Mouse (Mus musculus) liver, embryonic 15.5 days (tissue): ENCODE data around the gene Arpc3. TPM values are rescaled to one million over a fixed set of nuclear protein-coding genes. Genes with fewer than 3 reads are reported as not detected.
"Not testable (repeated sequence)": the region's sequence is repeated elsewhere in the genome, so short reads cannot be mapped to it uniquely, and the experiment has no call there.

Experiments used
- ATAC-seq: fragments of 200-750 bp; cut with Nextera tagmentation; 2 replicates; pipeline ENCODE4 v1.8.0; 2017; ENCODE audit warnings: moderate number of reproducible peaks, mild to moderate bottlenecking, moderate library complexity; ENCODE audit not compliant: insufficient read depth
- H3K27ac ChIP-seq: fragments of 300-500 bp; sonication (generic); replicated peaks from 2 replicates; pipeline ENCODE4 v1.5.1; 2015; ENCODE audit warnings: mild to moderate bottlenecking, inconsistent platforms
- H3K27me3 ChIP-seq: fragments of 300-500 bp; sonication (generic); 2 replicates; pipeline ENCODE4 v1.6.1; 2015; ENCODE audit warnings: mild to moderate bottlenecking, inconsistent platforms
- H3K36me3 ChIP-seq: fragments of 300-500 bp; sonication (generic); replicated peaks from 2 replicates; pipeline ENCODE4 v1.6.1; 2015; ENCODE audit warnings: moderate library complexity, mild to moderate bottlenecking, inconsistent platforms
- H3K4me1 ChIP-seq: fragments of 300-500 bp; sonication (generic); replicated peaks from 2 replicates; pipeline ENCODE4 v1.6.1; 2015; ENCODE audit warnings: inconsistent platforms
- H3K4me2 ChIP-seq: fragments of 300-500 bp; sonication (generic); 2 replicates; pipeline ENCODE4 v1.6.1; 2015; ENCODE audit warnings: moderate library complexity, mild to moderate bottlenecking, inconsistent platforms
- H3K4me3 ChIP-seq: fragments of 300-500 bp; sonication (generic); replicated peaks from 2 replicates; pipeline ENCODE4 v1.5.1; 2015; ENCODE audit warnings: mild to moderate bottlenecking, inconsistent platforms
- H3K9ac ChIP-seq: fragments of 300-500 bp; sonication (generic); 2 replicates; pipeline ENCODE4 v1.6.1; 2015; ENCODE audit warnings: moderate library complexity, mild to moderate bottlenecking, inconsistent platforms
- H3K9me3 ChIP-seq: fragments of 300-500 bp; sonication (generic); replicated peaks from 2 replicates; pipeline ENCODE4 v1.6.1; 2016; ENCODE audit warnings: inconsistent platforms
- WGBS: fragments of 180-500 bp; shearing (Covaris S2); methylation state at CpG from one replicate; pipeline ENCODE4 v1.1.7; 2015; ENCODE audit warnings: mixed read lengths; ENCODE audit not compliant: insufficient replicate concordance; 5-methylcytosine and 5-hydroxymethylcytosine counted together
- polyA plus RNA-seq: library from polyadenylated mRNA; unstranded; fragments of >200 nt; fragmentation: Nextera tagmentation; extraction: Ambion mirVana; gene quantifications from 2 replicates; pipeline ENCODE4 v1.2.1, GENCODE M21; 2015

Gene Arpc3
- polyA plus RNA-seq, 1 experiment from 2014 or later, result 105 TPM

DNA sequence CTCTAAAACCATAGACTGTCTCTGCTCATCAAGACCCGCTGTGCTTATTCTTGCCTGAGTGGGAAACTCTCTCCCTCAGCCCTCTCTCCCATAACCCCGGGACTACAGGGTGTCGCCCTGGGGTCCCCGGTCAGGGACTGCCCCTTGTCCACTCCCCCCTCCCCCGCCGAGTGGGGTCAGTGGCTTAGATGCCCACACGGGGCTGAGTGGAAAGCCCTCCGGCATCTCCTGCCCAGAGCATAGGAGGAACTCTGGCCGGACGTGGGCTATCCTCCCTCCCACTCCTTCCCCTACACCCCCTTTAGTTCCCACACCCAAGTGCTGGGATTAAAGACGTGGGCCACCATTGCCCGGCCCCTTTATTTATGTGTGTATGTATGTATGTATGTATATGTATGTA is 23.8 kb downstream of the Arpc3 start:
- 74% methylated on average over 12 of the region's 12 CpGs for WGBS
- Histone ChIP-seq H3K27me3 (no peaks in the 10 kb centered on the region), H3K4me1 (no peaks in the 10 kb centered on the region), H3K36me3 (no peaks in the 10 kb centered on the region), H3K9me3 (no peaks in the 10 kb centered on the region), H3K4me3 (no peak overlapping the region), H3K9ac (no peak overlapping the region), H3K27ac (no peak overlapping the region), H3K4me2 (no peak overlapping the region)
- ATAC-seq, result no peak

DNA sequence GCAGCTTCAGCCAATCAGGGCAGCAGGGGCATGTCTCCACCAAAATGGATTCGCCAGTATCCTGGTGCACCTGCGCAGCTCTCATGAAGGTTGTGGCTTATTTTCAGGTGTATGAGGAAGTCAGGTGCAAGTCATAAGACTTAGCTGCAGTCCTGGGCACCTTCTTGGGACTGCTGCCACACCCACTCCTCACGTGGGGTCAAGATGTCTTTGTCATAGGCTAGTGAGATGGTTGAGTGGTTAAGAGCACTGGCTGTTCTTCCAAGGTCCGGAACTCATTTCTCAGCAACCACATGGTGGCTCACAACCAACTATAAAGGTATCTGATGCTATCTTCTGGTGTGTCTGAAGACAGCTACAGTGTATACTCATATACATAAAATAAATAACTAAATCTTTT is 29.0 kb downstream of the Arpc3 start:
- not testable (repeated sequence) for H3K27me3 ChIP-seq, H3K9ac ChIP-seq, H3K4me3 ChIP-seq, H3K36me3 ChIP-seq, H3K9me3 ChIP-seq, ATAC-seq, H3K27ac ChIP-seq
- WGBS, result 43% methylated on average over 4 of the region's 4 CpGs
- Histone ChIP-seq H3K4me1 (peaks cover 28% of the 10 kb centered on the region), H3K4me2 (peak overlapping the region; percentile 94; the same call in 1 of the 2 replicates)

DNA sequence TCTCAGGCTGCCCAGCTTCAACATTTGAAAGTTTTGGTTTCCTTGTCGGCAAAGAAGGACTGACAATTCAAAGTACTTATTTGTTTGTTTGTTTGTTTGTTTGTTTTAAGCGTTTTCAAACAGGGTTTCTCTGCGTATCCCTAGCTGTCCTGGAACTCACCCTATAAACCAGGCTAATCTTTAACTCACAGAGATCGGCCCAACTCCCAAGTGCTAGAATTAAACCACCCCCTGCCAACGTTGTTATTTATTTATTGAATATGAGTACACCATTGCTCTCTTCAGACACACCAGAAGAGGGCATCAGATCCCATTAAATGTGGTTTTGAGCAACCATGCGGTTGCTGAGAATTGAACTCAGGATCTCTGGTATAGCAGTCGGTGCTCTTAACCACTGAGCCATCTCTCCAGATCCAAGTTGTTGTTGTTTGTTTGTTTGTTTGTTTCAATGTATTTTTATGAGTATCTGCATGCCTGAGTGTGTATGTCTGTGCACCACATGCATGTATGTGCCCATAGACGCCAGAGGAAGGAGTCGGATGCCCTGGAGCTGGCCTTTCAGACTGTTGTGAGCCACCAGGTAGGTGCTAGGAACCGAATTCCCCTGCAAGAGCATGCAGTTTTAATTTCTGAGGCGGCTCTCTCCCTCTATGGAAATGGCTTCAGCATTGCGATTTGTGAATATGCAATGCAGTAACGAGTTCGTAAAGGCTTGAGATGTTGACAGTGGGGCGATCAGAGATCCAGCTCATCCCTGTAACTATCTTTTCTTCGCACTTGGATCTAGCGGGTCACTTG is 29.8 kb downstream of the Arpc3 start, which contains the start of gene Anapc7:
Anapc7 (plus strand) TSS at position 423 of the 798 bp plus-strand sequence.
- peak within 1 kb of the TSS; percentile 94 for H3K4me3 ChIP-seq
- peaks cover 28% of the 10 kb centered on the region for H3K4me1 ChIP-seq
- peaks cover 11% of the 10 kb centered on the region; the same call in 1 of the 2 replicates for H3K36me3 ChIP-seq
- WGBS, result 14% methylated on average over 17 of the region's 17 CpGs
- H3K9ac ChIP-seq, result peak within 1 kb of the TSS; percentile 91
- H3K27me3 ChIP-seq, result no peaks in the 10 kb centered on the region
- H3K27ac ChIP-seq, result peak within 1 kb of the TSS; percentile 78
- H3K4me2 ChIP-seq, result peak within 1 kb of the TSS; percentile 94
- ATAC-seq, result 0 out of 2 replicates have a peak, but pooled peaks have one; percentile 10
- no peaks in the 10 kb centered on the region for H3K9me3 ChIP-seq

DNA sequence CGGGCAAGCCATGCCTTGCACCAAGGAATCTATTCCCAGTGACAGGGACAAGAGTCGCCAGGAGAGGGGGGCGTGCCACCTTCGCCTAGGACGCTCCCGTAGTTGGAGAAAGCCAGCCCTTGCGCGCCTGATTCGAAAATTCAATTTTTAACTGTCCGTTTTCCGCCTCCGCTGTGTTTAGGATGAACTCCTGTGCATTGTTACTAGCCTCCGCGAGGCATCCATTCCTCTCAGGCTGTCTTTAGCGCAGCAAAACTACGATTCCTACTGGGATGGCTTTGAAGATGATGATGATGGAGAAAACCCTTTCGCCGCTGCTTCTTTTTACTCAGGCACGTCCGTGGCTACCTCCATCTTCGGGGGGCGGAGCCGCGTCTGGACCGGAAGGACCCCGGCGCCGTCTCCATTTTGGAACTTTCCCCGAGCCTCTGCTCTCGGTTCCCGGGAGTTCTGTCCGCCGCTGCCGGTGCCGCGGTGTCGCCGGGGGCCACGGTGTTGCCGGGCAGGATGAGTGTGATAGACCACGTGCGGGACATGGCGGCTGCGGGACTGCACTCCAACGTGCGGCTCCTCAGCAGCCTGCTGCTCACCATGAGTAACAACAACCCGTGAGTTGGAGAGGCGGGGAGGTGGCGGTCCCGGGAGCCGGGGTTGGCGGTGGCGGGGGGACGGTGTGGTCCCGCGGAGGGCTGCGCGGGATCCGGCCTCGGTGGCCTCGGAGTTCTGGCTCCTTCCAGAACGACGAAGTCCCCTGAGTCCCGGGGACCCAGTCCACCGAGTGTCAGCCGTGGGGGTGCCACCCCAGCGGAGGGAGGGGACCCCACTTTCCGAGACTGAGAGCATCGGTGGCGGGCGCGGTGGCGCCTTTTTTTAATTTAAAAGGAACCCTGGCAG is 30.6 kb downstream of the Arpc3 start:
- Histone ChIP-seq H3K27ac (peak overlapping the region; percentile 78), H3K27me3 (no peaks in the 10 kb centered on the region), H3K4me2 (peak overlapping the region; percentile 94), H3K36me3 (peaks cover 18% of the 10 kb centered on the region; the same call in 1 of the 2 replicates), H3K9ac (peak overlapping the region; percentile 91), H3K9me3 (no peaks in the 10 kb centered on the region), H3K4me1 (peaks cover 28% of the 10 kb centered on the region), H3K4me3 (peak overlapping the region; percentile 94)
- WGBS, result under 1% methylated on average over 73 of the region's 73 CpGs
- ATAC-seq, result peak; percentile 83

DNA sequence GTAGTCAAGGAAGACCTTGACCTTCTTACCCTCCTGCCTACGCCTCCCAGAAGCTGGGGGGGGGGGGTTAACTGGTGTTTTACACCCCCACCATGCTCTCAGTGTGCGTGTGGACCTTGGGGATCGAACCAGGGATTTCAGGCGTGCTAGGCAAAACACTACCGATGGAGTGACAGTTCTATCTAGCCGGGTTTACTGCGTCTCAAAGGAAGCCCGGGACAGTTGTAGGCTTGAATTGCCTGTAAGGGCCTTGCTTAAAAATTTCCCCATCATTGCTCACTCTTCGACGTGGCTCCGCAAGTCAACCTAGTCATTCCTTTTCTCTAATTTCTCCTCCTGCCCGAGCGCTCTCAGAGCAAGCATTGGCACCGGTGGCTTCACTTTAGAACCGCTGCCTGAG is 31.4 kb downstream of the Arpc3 start:
- Histone ChIP-seq H3K9me3 (no peaks in the 10 kb centered on the region), H3K27ac (peak overlapping the region; percentile 78), H3K4me2 (peak overlapping the region; percentile 94), H3K27me3 (no peaks in the 10 kb centered on the region), H3K9ac (peak overlapping the region; percentile 91), H3K4me1 (peaks cover 28% of the 10 kb centered on the region), H3K4me3 (peak overlapping the region; percentile 94), H3K36me3 (peaks cover 22% of the 10 kb centered on the region)
- WGBS, result 17% methylated on average over 15 of the region's 15 CpGs
- no peak for ATAC-seq

DNA sequence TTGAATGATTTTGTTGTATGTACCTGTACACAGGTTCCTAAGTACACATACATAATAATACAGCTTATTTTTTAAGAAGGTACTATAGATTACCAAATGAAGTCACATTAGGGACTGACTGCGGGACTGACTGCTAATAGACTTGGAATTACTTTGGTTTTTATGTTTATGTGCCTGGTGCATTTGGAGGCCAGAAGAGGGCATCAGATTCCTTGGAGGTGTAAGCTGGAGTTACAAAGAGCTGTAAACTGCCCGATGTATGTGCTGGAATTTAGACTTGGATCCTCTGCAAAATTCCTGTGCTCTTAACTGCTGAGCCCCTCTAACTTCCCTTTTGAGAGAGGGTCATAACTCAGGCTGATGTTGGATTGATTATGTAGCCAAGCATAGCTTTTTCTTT is 33.9 kb downstream of the Arpc3 start:
- no peak for ATAC-seq
- peaks cover 28% of the 10 kb centered on the region for H3K4me1 ChIP-seq
- no peaks in the 10 kb centered on the region for H3K9me3 ChIP-seq
- no peak overlapping the region for H3K9ac ChIP-seq
- H3K27me3 ChIP-seq, result no peaks in the 10 kb centered on the region
- no peak overlapping the region for H3K4me2 ChIP-seq
- H3K4me3 ChIP-seq, result no peak overlapping the region
- 87% methylated on average over 2 of the region's 2 CpGs for WGBS
- H3K27ac ChIP-seq, result no peak overlapping the region
- peaks cover 47% of the 10 kb centered on the region for H3K36me3 ChIP-seq

DNA sequence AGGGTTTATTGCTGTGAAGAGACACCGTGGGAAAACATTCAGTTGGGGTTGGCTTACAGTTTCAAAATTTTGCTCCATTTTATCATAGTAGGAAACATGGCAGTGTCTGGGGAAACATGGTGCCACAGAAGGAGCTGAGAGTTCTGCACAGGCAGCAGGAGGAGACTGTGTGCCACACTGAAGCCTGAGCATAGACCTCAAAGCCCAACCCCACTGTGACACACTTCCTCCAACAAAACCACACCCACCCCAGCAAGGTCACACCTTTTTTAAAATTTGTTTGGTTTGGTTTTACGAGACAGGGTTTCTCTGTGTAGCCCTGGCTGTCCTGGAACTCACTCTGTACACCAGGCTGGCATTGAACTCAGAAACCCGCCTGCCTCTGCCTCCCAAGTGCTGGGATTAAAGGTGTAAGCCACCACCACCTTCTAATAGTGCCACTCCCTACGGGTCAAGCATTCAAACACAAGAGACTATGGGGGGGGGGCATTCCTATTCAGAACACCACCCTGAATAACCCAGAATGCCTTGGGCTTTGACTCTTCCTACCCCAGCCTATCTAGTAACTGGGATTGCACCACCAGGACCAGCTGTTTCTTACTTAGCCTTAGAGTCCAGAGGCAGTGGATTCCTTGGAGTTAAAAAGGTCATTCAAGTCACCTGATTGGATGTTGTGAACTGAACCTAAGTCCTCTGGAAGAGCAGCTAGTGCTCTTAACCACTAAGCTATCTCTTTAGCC is 38.5 kb downstream of the Arpc3 start:
- H3K4me1 ChIP-seq, result no peaks in the 10 kb centered on the region
- H3K9ac ChIP-seq, result no peak overlapping the region
- WGBS, result 75% methylated on average over 4 of the region's 4 CpGs
- no peaks in the 10 kb centered on the region for H3K27me3 ChIP-seq
- H3K4me3 ChIP-seq, result no peak overlapping the region
- H3K36me3 ChIP-seq, result peaks cover 92% of the 10 kb centered on the region
- no peak overlapping the region for H3K4me2 ChIP-seq
- H3K27ac ChIP-seq, result no peak overlapping the region
- H3K9me3 ChIP-seq, result no peaks in the 10 kb centered on the region
- ATAC-seq, result no peak

DNA sequence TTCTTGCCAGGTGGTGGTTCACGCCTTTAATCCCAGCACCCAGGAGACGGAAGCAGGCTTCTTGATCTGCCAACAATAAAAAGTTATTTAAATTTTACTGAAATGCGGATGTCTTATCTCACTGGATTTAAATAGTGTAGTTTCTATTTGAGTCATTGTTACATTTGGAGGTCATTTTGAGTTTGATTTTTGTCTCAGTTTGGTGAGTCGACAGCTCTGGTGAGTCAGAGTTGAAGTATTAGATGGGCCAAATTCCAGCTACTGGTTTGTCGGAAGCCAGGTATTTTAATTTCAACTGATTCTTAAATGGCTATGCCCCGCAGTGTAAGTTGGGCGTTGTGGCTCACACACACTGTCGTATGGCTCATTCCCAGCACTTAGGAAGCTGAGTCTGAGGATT is 39.5 kb downstream of the Arpc3 start:
- H3K4me3 ChIP-seq, result no peak overlapping the region
- peaks cover 93% of the 10 kb centered on the region for H3K36me3 ChIP-seq
- no peaks in the 10 kb centered on the region for H3K27me3 ChIP-seq
- H3K9me3 ChIP-seq, result no peaks in the 10 kb centered on the region
- no peak overlapping the region for H3K9ac ChIP-seq
- no peaks in the 10 kb centered on the region for H3K4me1 ChIP-seq
- H3K4me2 ChIP-seq, result no peak overlapping the region
- no peak overlapping the region for H3K27ac ChIP-seq
- 84% methylated on average over 8 of the region's 8 CpGs for WGBS
- no peak for ATAC-seq

DNA sequence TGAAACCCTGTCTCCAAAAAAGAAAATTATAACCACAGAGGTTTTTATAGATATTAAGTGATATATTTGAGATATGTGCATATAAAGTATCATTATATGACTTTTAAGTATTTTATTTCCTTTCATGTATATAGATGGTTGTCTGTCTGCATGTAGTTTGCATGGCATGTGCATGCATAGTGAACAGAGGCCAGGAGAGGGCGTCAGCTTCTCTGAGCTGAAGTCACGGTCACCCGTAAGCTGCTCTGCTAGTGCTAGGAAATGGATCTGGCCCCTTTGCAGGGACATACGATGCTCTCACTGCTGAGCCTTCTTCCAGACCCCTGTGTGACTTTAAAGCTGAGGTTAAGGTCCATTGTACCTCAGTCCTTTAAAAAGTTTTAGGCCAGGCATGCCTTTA is 42.9 kb downstream of the Arpc3 start:
- 69% methylated on average over 4 of the region's 4 CpGs for WGBS
- Histone ChIP-seq H3K4me3 (no peak overlapping the region), H3K36me3 (peaks cover 97% of the 10 kb centered on the region), H3K27me3 (no peaks in the 10 kb centered on the region), H3K4me1 (no peaks in the 10 kb centered on the region), H3K27ac (no peak overlapping the region), H3K9ac (no peak overlapping the region), H3K9me3 (no peaks in the 10 kb centered on the region), H3K4me2 (no peak overlapping the region)
- ATAC-seq, result no peak

DNA sequence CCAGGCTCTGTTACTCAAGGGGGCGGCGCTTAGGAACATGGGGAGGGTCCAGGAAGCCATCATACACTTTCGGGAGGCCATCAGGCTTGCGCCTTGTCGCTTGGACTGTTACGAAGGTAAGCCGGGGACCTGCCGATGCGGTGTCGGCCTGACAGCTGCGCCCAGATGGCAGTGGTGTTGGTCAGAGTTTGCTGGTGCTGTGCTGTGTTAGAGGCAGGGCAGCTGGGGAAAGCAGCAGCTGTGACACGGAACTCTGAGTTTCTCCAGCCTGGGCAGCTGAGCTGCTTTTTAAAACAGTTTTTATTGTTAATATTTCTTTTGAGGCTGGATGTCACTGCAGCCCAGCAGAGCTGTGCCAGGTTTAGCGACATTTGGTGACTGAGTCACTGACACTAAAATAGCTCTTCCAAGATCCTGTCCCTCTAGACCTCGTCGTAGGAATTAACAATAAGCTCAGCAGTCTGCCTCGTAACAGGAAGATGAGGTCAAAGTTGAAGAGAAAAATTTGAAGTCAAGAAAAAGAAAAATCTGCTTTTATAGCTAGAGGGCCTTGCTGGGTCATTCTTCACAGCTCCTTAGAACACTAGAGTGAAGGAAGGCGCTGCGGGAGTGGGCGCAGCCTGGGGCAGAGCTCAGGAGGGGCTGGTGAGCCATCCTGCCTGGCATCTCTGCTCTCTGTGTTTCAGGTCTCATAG is 47.9 kb downstream of the Arpc3 start:
- no peaks in the 10 kb centered on the region for H3K27me3 ChIP-seq
- ATAC-seq, result no peak; the same call in 1 of the 2 replicates
- H3K4me3 ChIP-seq, result no peak overlapping the region
- no peak overlapping the region for H3K9ac ChIP-seq
- no peaks in the 10 kb centered on the region for H3K4me1 ChIP-seq
- H3K4me2 ChIP-seq, result no peak overlapping the region
- H3K36me3 ChIP-seq, result peaks cover 99% of the 10 kb centered on the region
- no peaks in the 10 kb centered on the region for H3K9me3 ChIP-seq
- no peak overlapping the region; the same call in 1 of the 2 replicates for H3K27ac ChIP-seq
- WGBS, result 84% methylated on average over 19 of the region's 19 CpGs
